Mouse (Mus musculus): Measurements from ENCODE around the gene Dzip1.

DNA sequence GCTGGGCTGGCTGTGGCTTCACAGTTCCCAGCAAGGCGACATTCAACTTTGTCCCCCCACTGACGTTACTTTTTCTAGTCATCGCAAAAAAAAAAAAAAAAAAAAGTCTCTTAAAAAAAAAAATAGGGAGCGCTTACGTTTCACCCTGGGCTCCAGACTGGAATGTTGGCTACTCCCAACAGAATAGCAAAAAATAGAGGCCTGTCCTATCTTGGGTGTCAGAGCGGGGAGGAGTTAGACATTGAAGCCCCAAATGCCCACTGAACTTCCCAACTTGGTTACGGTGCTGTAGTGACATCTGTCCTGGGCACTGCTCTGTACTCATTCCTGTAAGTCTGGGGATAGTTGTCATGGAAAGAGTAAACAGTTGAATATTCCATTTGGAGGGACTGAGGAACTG is 13.3 kb upstream of the Dzip1 start:
- no peak for TF ChIP-seq CTCF (IDR thresholded peaks at IDR 0.05; ENCODE audit: low read depth)
- TF ChIP-seq EP300 (IDR thresholded peaks at IDR 0.05; ENCODE audit: low read depth): no peak
